Mouse (Mus musculus) lung, embryonic 16.5 days (tissue): ENCODE measurements around the gene Ildr1. TPM values are rescaled to one million over a fixed set of nuclear protein-coding genes. Genes with fewer than 3 reads are reported as not detected.

Experiments
- ATAC-seq: fragments of 200-750 bp; cut with Nextera tagmentation; 2 replicates; pipeline ENCODE4 v1.8.0; 2017; ENCODE audit warnings: low read depth, mild to moderate bottlenecking, moderate library complexity
- H3K27ac ChIP-seq: fragments of 300-500 bp; sonication (generic); 2 replicates; pipeline ENCODE4 v1.5.1; 2014; ENCODE audit warnings: mild to moderate bottlenecking, control low read depth, low read length
- H3K27me3 ChIP-seq: fragments of 300-500 bp; sonication (generic); 2 replicates; pipeline ENCODE4 v1.6.1; 2014; ENCODE audit warnings: low read depth, low read length, mixed read lengths; ENCODE audit not compliant: control insufficient read depth, insufficient read depth
- H3K36me3 ChIP-seq: fragments of 300-500 bp; sonication (generic); 2 replicates; pipeline ENCODE4 v1.6.1; 2014; ENCODE audit warnings: low read length; ENCODE audit not compliant: control insufficient read depth, insufficient read depth
- H3K4me1 ChIP-seq: fragments of 300-500 bp; sonication (generic); replicated peaks from 2 replicates; pipeline ENCODE4 v1.6.1; 2014; ENCODE audit warnings: low read length, mixed read lengths; ENCODE audit not compliant: control insufficient read depth, insufficient read depth
- H3K4me2 ChIP-seq: fragments of 300-500 bp; sonication (generic); 2 replicates; pipeline ENCODE4 v1.6.1; 2014; ENCODE audit warnings: low read depth, low read length, control low read depth
- H3K4me3 ChIP-seq: fragments of 300-500 bp; sonication (generic); 2 replicates; pipeline ENCODE4 v1.5.1; 2014; ENCODE audit warnings: mild to moderate bottlenecking, low read length, control low read depth
- H3K9ac ChIP-seq: fragments of 300-500 bp; sonication (generic); 2 replicates; pipeline ENCODE4 v1.6.1; 2014; ENCODE audit warnings: low read length, control low read depth
- H3K9me3 ChIP-seq: fragments of 300-500 bp; sonication (generic); 2 replicates; pipeline ENCODE4 v1.6.1; 2016; ENCODE audit warnings: low read length; ENCODE audit not compliant: control insufficient read depth
- WGBS: fragments of 180-500 bp; shearing (Covaris S2); extraction: QIAGEN DNeasy Blood & Tissue Kit; methylation state at CpG from one replicate; pipeline ENCODE4 v1.1.7; 2014; 5-methylcytosine and 5-hydroxymethylcytosine counted together
- polyA plus RNA-seq: library from polyadenylated mRNA; unstranded; fragments of >200 nt; fragmentation: Nextera tagmentation; extraction: Ambion mirVana; gene quantifications from 2 replicates; pipeline ENCODE4 v1.2.1, GENCODE M21; 2015

Ildr1 gene
- polyA plus RNA-seq, 1 experiment from 2014 or later = 8.5 TPM

DNA sequence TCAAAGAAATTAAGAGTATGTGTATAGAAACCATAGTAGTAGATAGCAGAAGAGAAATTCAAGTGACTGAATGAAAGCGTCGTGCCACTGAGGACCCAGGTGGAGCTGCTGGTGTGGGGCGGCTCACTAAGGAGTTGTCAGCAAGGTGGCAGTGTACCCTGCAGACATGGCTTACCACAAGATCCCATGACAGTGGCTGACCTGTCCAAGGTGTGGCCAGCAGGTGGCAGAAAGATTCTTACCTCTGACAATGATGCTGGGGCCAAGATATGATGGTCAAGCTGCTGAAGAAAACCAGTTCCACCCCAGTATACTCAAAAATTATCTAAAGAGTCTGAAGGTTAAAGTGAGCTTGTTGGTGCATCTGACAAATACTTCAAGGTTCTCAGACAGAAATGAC lies 41.6 kb downstream of the Ildr1 start:
- H3K4me2 ChIP-seq = no peak overlapping the region
- no peaks in the 10 kb centered on the region for H3K36me3 ChIP-seq
- no peak overlapping the region for H3K9ac ChIP-seq
- no peaks in the 10 kb centered on the region for H3K4me1 ChIP-seq
- no peaks in the 10 kb centered on the region for H3K9me3 ChIP-seq
- H3K27ac ChIP-seq = no peak overlapping the region
- H3K27me3 ChIP-seq = no peaks in the 10 kb centered on the region
- no peak overlapping the region for H3K4me3 ChIP-seq
- whole genome bisulfite sequencing = 71% methylated on average over 3 of the region's 3 CpGs
- no peak for ATAC-seq

DNA sequence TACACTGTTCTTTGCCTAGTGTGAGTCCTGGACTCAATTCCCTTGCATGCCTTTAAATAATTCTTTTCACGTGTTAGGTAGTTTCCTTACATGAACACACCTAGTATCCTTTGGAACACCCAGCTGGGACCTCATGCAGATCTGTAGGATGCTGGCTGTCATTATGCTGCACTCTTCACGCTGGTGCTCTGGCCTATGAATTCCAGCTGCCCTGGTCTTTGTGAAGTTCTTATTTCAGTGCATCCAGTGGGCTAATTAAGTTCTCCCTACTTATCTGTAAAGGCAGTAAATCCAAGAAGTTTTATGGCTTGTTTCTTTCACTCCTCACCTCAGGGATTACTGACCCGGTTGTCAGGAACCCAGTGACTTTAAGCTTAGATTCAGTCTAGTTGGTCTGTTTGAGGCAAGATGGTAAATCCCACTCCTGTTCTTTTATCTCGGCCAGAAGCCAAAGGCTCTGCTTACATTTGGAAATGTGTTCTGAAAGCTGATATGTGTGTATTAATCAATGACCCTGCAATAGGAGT lies 45.7 kb downstream of the Ildr1 start:
- 36% methylated on average over 4 of the region's 4 CpGs for WGBS

DNA sequence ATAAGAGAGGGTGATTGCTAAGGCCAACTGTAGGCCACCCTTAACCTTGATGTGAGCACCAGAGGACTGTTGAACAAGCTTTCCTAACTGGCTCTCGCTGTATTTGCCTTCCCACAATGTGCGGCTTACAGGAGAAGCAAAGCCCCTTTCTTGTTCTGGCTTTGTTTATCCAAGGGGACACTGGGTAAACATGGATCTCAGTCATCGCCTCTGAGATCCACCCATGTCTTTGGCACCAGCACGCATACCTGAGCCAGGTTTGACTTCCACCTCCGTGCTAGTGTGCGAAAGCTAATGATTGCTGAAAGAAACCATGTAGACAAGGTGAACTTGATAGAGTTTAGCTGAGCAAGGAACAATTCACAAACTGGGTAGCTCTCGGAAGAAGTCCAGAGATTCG lies 49.8 kb downstream of the Ildr1 start:
- Histone ChIP-seq H3K27ac (peak overlapping the region; percentile 3; the same call in 1 of the 2 replicates), H3K36me3 (no peaks in the 10 kb centered on the region), H3K27me3 (no peaks in the 10 kb centered on the region), H3K4me2 (no peak overlapping the region), H3K9me3 (no peaks in the 10 kb centered on the region), H3K4me3 (no peak overlapping the region), H3K9ac (no peak overlapping the region), H3K4me1 (no peaks in the 10 kb centered on the region)
- ATAC-seq = peak; percentile 56; the same call in 1 of the 2 replicates
- 52% methylated on average over 8 of the region's 8 CpGs for WGBS

More for the DNA sequence above, 45.7 kb downstream of the Ildr1 start:
- no peak for ATAC-seq
- no peaks in the 10 kb centered on the region for H3K4me1 ChIP-seq
- no peak overlapping the region for H3K4me2 ChIP-seq
- no peaks in the 10 kb centered on the region for H3K27me3 ChIP-seq
- no peak overlapping the region for H3K9ac ChIP-seq
- no peaks in the 10 kb centered on the region for H3K36me3 ChIP-seq
- no peak overlapping the region for H3K27ac ChIP-seq
- H3K9me3 ChIP-seq = no peaks in the 10 kb centered on the region
- H3K4me3 ChIP-seq = no peak overlapping the region

DNA sequence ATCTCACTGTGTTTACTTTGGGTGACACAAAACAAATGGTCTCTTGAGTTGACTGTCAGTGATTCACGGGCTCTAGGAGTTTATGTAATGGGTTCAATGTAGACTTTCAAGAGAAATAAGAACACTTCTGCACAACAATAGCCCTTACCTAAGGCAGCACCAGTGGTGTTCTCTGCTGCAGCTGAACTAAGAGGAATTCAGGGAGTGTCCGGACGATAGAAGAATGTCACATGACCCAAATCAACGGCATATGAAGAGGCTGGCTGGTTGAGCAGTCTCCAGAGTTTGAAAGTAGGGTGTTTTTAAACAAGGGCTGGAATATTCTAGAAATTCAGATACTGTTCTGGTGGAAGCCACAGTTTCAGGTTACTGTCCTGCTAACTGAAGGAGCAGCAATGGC lies 53.3 kb downstream of the Ildr1 start:
- Histone ChIP-seq H3K4me2 (no peak overlapping the region), H3K4me1 (no peaks in the 10 kb centered on the region), H3K27ac (peak overlapping the region; percentile 55; the same call in 1 of the 2 replicates), H3K9me3 (no peaks in the 10 kb centered on the region), H3K27me3 (no peaks in the 10 kb centered on the region), H3K4me3 (no peak overlapping the region), H3K36me3 (no peaks in the 10 kb centered on the region), H3K9ac (no peak overlapping the region)
- WGBS = 55% methylated on average over 4 of the region's 4 CpGs
- 0 out of 2 replicates have a peak, but pooled peaks have one; percentile 51 for ATAC-seq

DNA sequence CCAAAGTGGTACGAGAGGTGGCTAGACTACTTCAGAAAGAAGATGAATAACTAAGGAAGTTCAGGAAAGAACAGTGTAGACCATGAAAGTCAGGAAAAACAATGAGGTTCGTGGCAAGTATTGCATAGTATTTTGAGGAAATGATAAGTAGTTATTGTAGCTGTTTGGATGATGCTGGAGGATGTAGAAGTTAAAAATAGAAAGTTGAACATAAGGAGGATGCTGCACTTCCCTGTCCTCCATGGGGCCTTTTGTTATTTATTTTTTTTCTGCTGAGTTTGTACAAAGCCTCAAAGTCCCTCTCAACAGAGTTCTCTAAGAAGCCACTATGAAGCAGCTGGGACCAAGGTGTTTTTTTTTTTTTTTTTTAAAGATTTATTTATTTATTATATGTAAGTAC lies 54.0 kb downstream of the Ildr1 start:
- Histone ChIP-seq H3K4me2 (no peak overlapping the region), H3K4me3 (no peak overlapping the region), H3K9ac (no peak overlapping the region), H3K9me3 (no peaks in the 10 kb centered on the region), H3K27me3 (no peaks in the 10 kb centered on the region), H3K4me1 (no peaks in the 10 kb centered on the region), H3K36me3 (no peaks in the 10 kb centered on the region), H3K27ac (no peak overlapping the region)
- ATAC-seq = no peak
- 48% methylated on average over 2 of the region's 2 CpGs for WGBS

DNA sequence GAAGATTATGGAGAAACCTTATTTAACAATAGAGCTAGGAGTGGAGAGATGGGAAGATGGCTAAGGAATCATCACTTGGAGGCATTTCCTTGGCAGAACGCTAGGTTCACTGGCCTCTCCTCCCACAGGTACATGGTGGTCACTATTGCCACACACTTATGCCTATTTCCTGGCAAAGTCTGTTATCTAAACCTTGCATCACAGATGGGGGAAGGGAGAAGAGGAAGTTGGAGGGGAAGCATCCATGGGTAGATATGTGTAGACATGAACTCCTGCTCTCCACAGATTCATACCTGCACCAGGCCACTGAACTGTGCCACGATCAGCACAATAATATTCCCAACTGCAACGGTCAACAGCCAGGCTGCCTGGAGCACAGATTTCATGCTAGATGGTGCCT lies 58.2 kb downstream of the Ildr1 start:
- Histone ChIP-seq H3K27ac (no peak overlapping the region), H3K4me3 (no peak overlapping the region), H3K9ac (no peak overlapping the region), H3K27me3 (no peaks in the 10 kb centered on the region), H3K4me1 (no peaks in the 10 kb centered on the region), H3K4me2 (no peak overlapping the region), H3K36me3 (peaks cover 7% of the 10 kb centered on the region), H3K9me3 (no peaks in the 10 kb centered on the region)
- no peak for ATAC-seq
- 87% methylated on average over 3 of the region's 3 CpGs for WGBS

DNA sequence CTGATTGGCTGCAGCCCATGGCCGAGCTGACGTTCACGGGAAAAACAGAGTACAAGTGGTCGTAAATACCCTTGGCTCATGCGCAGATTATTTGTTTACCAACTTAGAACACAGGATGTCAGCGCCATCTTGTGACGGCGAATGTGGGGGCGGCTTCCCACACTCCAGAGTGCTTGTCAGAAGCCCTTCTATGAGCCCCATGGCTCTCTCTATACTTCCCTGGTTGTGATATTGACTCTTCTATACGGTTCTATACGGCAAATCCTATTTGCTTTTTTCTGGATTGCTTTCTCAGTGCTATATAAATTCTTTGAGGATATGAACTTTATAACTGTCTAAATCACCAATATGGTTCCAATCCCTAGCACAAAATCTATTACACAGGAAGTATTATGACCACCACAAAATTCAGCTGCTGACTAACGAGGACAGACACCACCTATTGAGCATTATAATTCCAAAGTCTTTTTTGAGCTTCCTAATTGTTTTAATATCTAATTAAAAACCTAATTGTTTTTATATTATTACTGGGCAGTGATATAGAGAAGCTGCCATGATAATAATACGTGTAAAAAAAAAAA lies 76.5 kb downstream of the Ildr1 start:
- no peak overlapping the region for H3K4me3 ChIP-seq
- H3K36me3 ChIP-seq = no peaks in the 10 kb centered on the region
- no peaks in the 10 kb centered on the region; the same call in 1 of the 2 replicates for H3K4me1 ChIP-seq
- no peak overlapping the region for H3K4me2 ChIP-seq
- no peaks in the 10 kb centered on the region for H3K27me3 ChIP-seq
- peak overlapping the region; percentile 72 for H3K27ac ChIP-seq
- WGBS = 66% methylated on average over 8 of the region's 13 CpGs
- no peaks in the 10 kb centered on the region for H3K9me3 ChIP-seq
- 0 out of 2 replicates have a peak, but pooled peaks have one; percentile 24 for ATAC-seq
- H3K9ac ChIP-seq = no peak overlapping the region

DNA sequence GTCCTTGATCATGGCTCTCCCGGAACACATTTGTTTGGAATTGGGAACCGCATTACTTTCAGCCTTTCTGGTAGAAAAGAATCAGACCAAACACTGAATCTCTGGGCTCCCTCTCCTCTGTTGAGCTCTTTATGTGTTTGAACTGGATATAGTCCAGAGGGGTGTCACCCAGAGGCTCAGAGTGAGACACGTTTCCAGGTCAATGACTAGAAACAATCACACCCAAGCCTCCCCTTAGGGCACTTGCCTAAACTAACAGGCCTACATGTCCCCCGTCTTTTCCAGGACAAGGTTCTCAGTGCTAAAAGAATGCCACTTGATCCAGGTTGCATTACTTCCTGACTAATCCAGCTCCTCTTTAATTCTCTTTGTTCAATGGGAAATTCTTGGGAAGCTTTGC lies 77.1 kb downstream of the Ildr1 start:
- Histone ChIP-seq H3K4me2 (no peak overlapping the region), H3K4me1 (no peaks in the 10 kb centered on the region; the same call in 1 of the 2 replicates), H3K9me3 (no peaks in the 10 kb centered on the region), H3K36me3 (no peaks in the 10 kb centered on the region), H3K27me3 (no peaks in the 10 kb centered on the region), H3K4me3 (no peak overlapping the region), H3K9ac (no peak overlapping the region), H3K27ac (peak overlapping the region; percentile 72)
- ATAC-seq = peak; percentile 93
- 48% methylated on average over 4 of the region's 4 CpGs for WGBS

DNA sequence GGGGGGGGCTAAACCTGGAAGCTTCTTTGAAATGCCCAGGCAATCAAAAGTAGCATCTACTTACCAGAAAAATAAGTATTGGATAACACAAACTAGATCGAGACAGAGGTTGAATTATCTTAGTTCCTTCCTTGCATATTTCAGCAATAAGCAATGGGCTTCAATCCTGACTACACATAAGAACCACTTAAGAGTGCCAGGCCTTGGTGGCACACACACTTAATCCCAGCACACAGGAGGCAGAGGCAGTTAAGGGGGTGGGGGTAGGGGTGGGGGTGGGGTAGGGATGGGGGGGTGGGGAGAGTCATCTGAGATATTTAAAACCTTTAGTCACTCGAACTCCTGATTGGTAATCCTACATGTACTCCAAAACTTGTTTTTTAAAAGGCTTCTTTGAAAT lies 77.5 kb downstream of the Ildr1 start:
- Histone ChIP-seq H3K27ac (peak overlapping the region; percentile 72), H3K4me2 (no peak overlapping the region), H3K36me3 (no peaks in the 10 kb centered on the region), H3K4me3 (no peak overlapping the region), H3K9ac (no peak overlapping the region), H3K27me3 (no peaks in the 10 kb centered on the region), H3K4me1 (no peaks in the 10 kb centered on the region; the same call in 1 of the 2 replicates), H3K9me3 (no peaks in the 10 kb centered on the region)
- WGBS = 48% methylated on average over 2 of the region's 2 CpGs
- peak; percentile 73 for ATAC-seq
